Mouse (Mus musculus) hindbrain, embryonic 11.5 days (tissue): Measurements from ENCODE around the gene Orc3. TPM values are rescaled to one million over a fixed set of nuclear protein-coding genes. Genes with fewer than 3 reads are reported as not detected.
A peak's percentile ranks its signal among the peaks of the same experiment; 100 is the strongest.

Source experiments
- ATAC-seq: fragments of 200-750 bp; cut with Nextera tagmentation; 2 replicates; pipeline ENCODE4 v1.8.0; 2017; ENCODE audit warnings: mild to moderate bottlenecking, moderate TSS enrichment, moderate library complexity; ENCODE audit not compliant: low FRiP score
- DNase-seq: peaks from one replicate; pipeline ENCODE4 v3.0.0-alpha.2; 2015; ENCODE audit warnings: low spot score
- H3K27ac ChIP-seq: fragments of 300-500 bp; sonication (generic); 2 replicates; pipeline ENCODE4 v1.5.1; 2014; ENCODE audit warnings: mild to moderate bottlenecking, low read depth, low read length
- H3K27me3 ChIP-seq: fragments of 300-500 bp; sonication (generic); 2 replicates; pipeline ENCODE4 v1.6.1; 2014; ENCODE audit warnings: mild to moderate bottlenecking, low read length, moderate library complexity, mixed read lengths; ENCODE audit not compliant: control insufficient read depth, insufficient read depth
- H3K36me3 ChIP-seq: fragments of 300-500 bp; sonication (generic); 2 replicates; pipeline ENCODE4 v1.6.1; 2014; ENCODE audit warnings: mild to moderate bottlenecking, low read length, moderate library complexity, mixed read lengths; ENCODE audit not compliant: control insufficient read depth, insufficient read depth
- H3K4me1 ChIP-seq: fragments of 300-500 bp; sonication (generic); replicated peaks from 2 replicates; pipeline ENCODE4 v1.6.1; 2014; ENCODE audit warnings: low read length, mixed read lengths; ENCODE audit not compliant: control insufficient read depth, insufficient read depth
- H3K4me2 ChIP-seq: fragments of 300-500 bp; sonication (generic); replicated peaks from 2 replicates; pipeline ENCODE4 v1.6.1; 2014; ENCODE audit warnings: mild to moderate bottlenecking, low read depth, low read length
- H3K4me3 ChIP-seq: fragments of 300-500 bp; sonication (generic); 2 replicates; pipeline ENCODE4 v1.5.1; 2014; ENCODE audit warnings: low read depth, low read length
- H3K9ac ChIP-seq: fragments of 300-500 bp; sonication (generic); 2 replicates; pipeline ENCODE4 v1.6.1; 2014; ENCODE audit warnings: low read depth, low read length
- H3K9me3 ChIP-seq: fragments of 300-500 bp; sonication (generic); 2 replicates; pipeline ENCODE4 v1.6.1; 2016; ENCODE audit warnings: low read length; ENCODE audit not compliant: control insufficient read depth
- WGBS: fragments of 180-500 bp; shearing (Covaris S2); extraction: QIAGEN DNeasy Blood & Tissue Kit; methylation state at CpG from one replicate; pipeline ENCODE4 v1.1.7; 2014; 5-methylcytosine and 5-hydroxymethylcytosine counted together
- polyA plus RNA-seq: library from polyadenylated mRNA; unstranded; fragments of >200 nt; fragmentation: Nextera tagmentation; extraction: Ambion mirVana; gene quantifications from 2 replicates; pipeline ENCODE4 v1.2.1, GENCODE M21; 2014

Orc3 gene
- polyA plus RNA-seq, 1 experiment from 2014 or later, result 127 TPM

DNA sequence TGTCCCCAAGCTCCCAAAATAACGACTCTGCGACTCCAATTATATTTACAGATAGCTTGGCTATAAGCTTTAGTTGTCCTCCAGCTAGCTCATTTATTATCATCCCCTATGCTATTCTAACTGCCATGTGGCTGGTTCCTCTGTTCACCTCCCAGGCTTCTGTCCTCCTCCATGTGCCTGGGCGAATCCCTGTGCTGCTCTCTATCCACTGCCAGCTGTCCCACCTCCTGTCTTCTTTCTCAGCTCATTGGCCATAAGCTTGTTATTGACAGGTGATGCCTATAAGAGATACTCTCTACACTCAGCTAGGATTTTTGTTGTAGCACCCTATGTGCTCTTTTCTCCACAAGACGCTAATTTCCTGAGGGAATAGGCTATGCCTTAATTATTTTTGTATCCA, 23.1 kb upstream of the Orc3 start:
- 89% methylated on average over 4 of the region's 4 CpGs for WGBS
- Histone ChIP-seq H3K36me3 (peaks cover 5% of the 10 kb centered on the region; the same call in 1 of the 2 replicates), H3K4me3 (no peak overlapping the region), H3K9ac (no peak overlapping the region), H3K4me2 (no peak overlapping the region), H3K4me1 (no peaks in the 10 kb centered on the region), H3K27ac (no peak overlapping the region), H3K27me3 (no peaks in the 10 kb centered on the region), H3K9me3 (no peaks in the 10 kb centered on the region)
- DNase-seq, result no peak
- ATAC-seq, result no peak

DNA sequence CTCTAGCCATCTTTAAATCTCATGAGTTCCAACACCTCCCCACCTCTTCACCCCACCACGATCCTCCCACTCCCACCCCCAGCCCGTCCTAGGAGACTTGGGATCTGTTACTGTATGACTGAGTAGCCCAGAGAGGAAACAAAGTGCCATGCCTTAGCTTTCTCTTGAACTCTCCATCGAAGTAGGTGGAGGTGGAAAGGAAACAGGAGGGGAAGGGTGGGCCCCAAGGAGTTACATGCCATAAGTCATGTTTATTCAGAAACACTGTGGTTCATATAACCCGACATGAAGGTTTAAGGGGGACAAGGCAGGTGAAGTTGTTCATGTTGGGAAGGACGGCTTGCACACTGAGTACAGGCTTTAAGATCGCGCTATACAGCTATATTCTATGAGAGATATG, 22.6 kb upstream of the Orc3 start:
- no peak overlapping the region for H3K4me3 ChIP-seq
- no peak overlapping the region for H3K9ac ChIP-seq
- WGBS, result 96% methylated on average over 7 of the region's 7 CpGs
- H3K9me3 ChIP-seq, result no peaks in the 10 kb centered on the region
- no peaks in the 10 kb centered on the region for H3K27me3 ChIP-seq
- H3K36me3 ChIP-seq, result peaks cover 5% of the 10 kb centered on the region; the same call in 1 of the 2 replicates
- H3K4me2 ChIP-seq, result no peak overlapping the region
- ATAC-seq (no peak), DNase-seq (no peak)
- H3K27ac ChIP-seq, result no peak overlapping the region
- no peaks in the 10 kb centered on the region for H3K4me1 ChIP-seq

DNA sequence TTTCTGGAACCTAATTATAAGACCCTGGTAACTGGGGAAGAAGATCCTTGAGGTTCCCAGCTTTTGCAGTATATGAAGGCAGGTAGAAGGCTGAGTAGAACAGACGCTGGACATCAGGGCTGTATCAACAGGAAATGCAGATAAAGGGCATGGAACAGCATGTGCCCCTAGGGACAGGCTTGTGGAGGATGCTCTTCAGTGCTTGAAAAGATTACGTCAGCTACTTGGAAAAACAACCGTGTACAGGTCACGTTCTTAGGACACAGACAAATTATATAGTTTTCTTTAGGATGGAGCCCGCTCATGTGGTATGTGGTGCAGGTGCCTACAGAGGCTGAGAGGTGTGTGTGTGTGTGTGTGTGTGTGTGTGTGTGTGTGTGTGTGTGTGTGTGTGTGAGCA, 21.3 kb upstream of the Orc3 start:
- ATAC-seq (no peak), DNase-seq (no peak)
- Histone ChIP-seq H3K9me3 (no peaks in the 10 kb centered on the region), H3K4me2 (no peak overlapping the region), H3K4me3 (no peak overlapping the region), H3K27ac (no peak overlapping the region), H3K9ac (no peak overlapping the region), H3K4me1 (no peaks in the 10 kb centered on the region), H3K36me3 (peaks cover 5% of the 10 kb centered on the region; the same call in 1 of the 2 replicates), H3K27me3 (no peaks in the 10 kb centered on the region)
- 89% methylated on average over 5 of the region's 5 CpGs for WGBS

DNA sequence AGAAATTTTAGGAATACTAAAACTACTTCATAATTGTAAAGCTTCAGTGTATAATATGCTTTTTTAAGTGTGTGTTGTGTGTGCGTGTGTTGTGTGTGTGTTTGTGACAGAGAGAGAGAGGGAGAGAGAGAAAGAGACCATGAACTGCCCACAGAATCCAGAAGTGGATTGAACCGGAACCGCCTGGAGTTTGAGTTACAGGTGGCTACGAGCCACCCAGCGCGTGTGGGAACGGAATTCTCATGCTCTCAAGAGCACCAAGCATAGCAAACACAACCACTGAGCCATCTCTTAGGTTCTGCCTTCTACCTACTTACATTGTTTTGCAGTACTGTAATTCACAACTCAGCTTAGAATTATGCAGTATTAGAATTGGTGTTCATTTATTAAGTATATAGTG, 19.4 kb upstream of the Orc3 start:
- Histone ChIP-seq H3K4me1 (no peaks in the 10 kb centered on the region), H3K27ac (no peak overlapping the region), H3K4me2 (no peak overlapping the region), H3K36me3 (no peaks in the 10 kb centered on the region), H3K9me3 (no peaks in the 10 kb centered on the region), H3K9ac (no peak overlapping the region), H3K4me3 (no peak overlapping the region), H3K27me3 (no peaks in the 10 kb centered on the region)
- 94% methylated on average over 7 of the region's 7 CpGs for WGBS
- ATAC-seq, result no peak
- DNase-seq, result no peak

DNA sequence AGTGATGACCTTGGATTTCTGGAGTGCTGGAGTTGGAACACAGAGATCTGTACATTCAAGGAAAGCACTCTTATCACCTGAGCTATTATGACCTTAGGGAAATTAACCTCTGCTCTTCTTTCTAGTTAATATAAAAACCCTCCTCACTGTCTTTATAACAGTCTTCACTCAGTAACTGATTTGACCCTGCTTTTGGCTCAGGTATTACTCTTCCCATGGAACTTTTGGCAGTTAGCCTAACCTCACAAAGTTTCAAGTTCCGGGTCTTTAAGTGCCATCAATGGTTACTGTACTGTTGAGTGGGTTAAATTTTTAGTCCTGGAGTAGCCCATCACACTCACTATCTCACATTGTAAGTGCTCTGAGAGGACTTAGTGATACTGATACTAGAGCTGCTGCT, 15.2 kb upstream of the Orc3 start:
- Histone ChIP-seq H3K27me3 (no peaks in the 10 kb centered on the region), H3K4me1 (no peaks in the 10 kb centered on the region), H3K27ac (no peak overlapping the region), H3K4me3 (no peak overlapping the region), H3K36me3 (no peaks in the 10 kb centered on the region), H3K9me3 (no peaks in the 10 kb centered on the region), H3K9ac (no peak overlapping the region), H3K4me2 (no peak overlapping the region)
- DNase-seq (no peak), ATAC-seq (no peak)
- 100% methylated on average over 1 of the region's 1 CpGs for WGBS

DNA sequence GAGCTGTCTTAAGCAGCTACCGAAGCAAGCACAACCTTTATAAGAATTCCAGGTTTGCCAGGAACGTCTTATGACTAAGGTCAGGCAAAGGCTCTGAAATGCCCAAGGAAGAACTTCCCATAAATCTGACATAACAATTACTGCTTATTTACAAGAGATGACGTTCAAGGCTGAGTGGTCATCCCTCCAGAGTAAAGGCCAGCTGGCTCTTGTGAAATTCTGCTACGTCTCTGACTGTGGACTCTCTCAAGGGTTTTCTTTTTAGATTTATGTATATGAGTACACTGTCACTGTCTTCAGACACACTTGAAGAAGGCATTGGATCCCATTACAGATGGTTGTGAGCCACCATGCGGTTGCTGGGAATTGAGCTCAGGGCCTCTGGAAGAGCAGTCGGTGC, 11.7 kb upstream of the Orc3 start:
- no peak for ATAC-seq
- 92% methylated on average over 6 of the region's 6 CpGs for WGBS
- no peaks in the 10 kb centered on the region for H3K27me3 ChIP-seq

DNA sequence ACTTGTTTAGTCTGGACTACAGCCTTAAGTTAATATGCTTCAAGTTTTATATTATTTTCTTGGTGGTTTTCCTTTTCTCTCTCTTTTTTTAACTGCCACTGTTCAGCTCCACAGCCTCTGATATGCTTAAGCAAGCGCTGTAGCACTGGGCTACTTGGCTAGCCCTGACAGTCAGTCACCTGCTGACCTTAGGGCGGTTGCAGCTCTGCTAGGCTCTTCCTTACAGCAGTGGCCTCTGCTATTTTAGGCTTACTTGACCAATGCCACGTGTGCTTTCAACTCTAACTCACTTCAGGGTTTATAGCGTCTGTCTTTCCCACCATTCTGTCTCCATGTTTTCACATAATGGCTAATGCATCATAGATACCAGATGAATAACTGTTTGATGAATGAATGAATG, 10.8 kb upstream of the Orc3 start:
- no peaks in the 10 kb centered on the region for H3K4me1 ChIP-seq
- no peaks in the 10 kb centered on the region for H3K36me3 ChIP-seq
- DNase-seq (no peak), ATAC-seq (no peak)
- 93% methylated on average over 4 of the region's 4 CpGs for WGBS
- no peak overlapping the region for H3K27ac ChIP-seq
- no peaks in the 10 kb centered on the region for H3K27me3 ChIP-seq
- H3K9me3 ChIP-seq, result no peaks in the 10 kb centered on the region
- H3K9ac ChIP-seq, result no peak overlapping the region
- H3K4me3 ChIP-seq, result no peak overlapping the region
- H3K4me2 ChIP-seq, result no peak overlapping the region

More for the DNA sequence above, 11.7 kb upstream of the Orc3 start:
- no peak overlapping the region for H3K27ac ChIP-seq
- no peaks in the 10 kb centered on the region for H3K36me3 ChIP-seq
- no peaks in the 10 kb centered on the region for H3K4me1 ChIP-seq
- no peak overlapping the region for H3K4me2 ChIP-seq
- H3K4me3 ChIP-seq, result no peak overlapping the region
- no peaks in the 10 kb centered on the region for H3K9me3 ChIP-seq
- no peak overlapping the region for H3K9ac ChIP-seq
- DNase-seq, result no peak

DNA sequence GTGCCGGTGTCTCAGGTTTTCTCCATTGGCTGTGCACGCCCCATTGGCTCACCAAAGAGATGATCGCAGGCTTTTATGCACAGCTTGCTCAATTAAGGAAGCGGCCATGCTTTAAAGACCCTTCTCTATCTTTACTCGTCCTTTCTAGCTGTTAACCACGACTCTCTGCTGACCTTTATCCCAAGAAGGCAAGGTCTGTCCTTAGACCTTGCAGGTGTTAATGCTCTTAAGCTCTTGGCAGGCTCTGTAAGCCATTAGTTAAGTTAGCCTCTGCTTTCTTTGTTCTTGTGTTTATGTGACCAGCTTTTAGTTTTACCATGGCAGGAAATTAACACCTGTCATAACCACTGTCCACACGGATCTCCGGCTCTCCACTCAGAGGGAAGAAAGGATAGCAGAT, 1.4 kb upstream of the Orc3 start:
- WGBS, result 52% methylated on average over 8 of the region's 8 CpGs
- ATAC-seq, result no peak
- H3K9ac ChIP-seq, result peak overlapping the region; percentile 89; the same call in 1 of the 2 replicates

DNA sequence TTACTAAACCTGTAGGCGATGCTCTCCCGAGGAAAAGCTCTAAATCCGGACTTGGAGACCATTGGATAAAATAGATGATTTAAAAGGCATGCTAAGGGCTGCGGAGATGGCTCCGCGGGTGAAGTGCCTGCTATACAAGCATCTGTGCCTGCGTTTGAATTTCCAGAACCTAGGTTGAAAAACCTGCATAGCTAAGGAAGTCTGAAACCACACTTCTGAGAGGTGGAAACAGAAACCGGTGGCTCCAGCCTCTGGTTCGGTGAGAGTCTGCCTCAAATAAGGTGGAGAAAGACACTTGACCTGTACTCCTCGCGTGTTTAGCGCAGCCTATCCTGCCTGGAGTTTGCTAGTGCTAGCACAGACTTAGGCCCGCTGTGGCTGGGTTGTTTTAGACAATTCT, 559 bp upstream of the Orc3 start:
- Histone ChIP-seq H3K9me3 (no peaks in the 10 kb centered on the region), H3K36me3 (no peaks in the 10 kb centered on the region), H3K27me3 (no peaks in the 10 kb centered on the region), H3K4me3 (peak overlapping the region; percentile 81), H3K4me2 (peak overlapping the region; percentile 88), H3K9ac (peak overlapping the region; percentile 89), H3K27ac (no peak overlapping the region), H3K4me1 (peaks cover 7% of the 10 kb centered on the region)
- ATAC-seq (peak; percentile 22; the same call in 1 of the 2 replicates), DNase-seq (peak; percentile 16)
- 3% methylated on average over 13 of the region's 13 CpGs for WGBS

More for the DNA sequence above, 1.4 kb upstream of the Orc3 start:
- no peak for DNase-seq
- H3K27ac ChIP-seq, result no peak overlapping the region
- H3K4me2 ChIP-seq, result peak overlapping the region; percentile 88; the same call in 1 of the 2 replicates
- peaks cover 7% of the 10 kb centered on the region for H3K4me1 ChIP-seq
- no peaks in the 10 kb centered on the region for H3K9me3 ChIP-seq
- H3K4me3 ChIP-seq, result peak overlapping the region; percentile 81; the same call in 1 of the 2 replicates
- H3K36me3 ChIP-seq, result no peaks in the 10 kb centered on the region
- H3K27me3 ChIP-seq, result no peaks in the 10 kb centered on the region
